Mouse (Mus musculus): Measurements from ENCODE around the gene Rsph1. TPM values are rescaled to one million over a fixed set of nuclear protein-coding genes. Genes with fewer than 3 reads are reported as not detected.

Rsph1 gene
- total and polyA plus RNA-seq, 3 experiments, result not detected

DNA sequence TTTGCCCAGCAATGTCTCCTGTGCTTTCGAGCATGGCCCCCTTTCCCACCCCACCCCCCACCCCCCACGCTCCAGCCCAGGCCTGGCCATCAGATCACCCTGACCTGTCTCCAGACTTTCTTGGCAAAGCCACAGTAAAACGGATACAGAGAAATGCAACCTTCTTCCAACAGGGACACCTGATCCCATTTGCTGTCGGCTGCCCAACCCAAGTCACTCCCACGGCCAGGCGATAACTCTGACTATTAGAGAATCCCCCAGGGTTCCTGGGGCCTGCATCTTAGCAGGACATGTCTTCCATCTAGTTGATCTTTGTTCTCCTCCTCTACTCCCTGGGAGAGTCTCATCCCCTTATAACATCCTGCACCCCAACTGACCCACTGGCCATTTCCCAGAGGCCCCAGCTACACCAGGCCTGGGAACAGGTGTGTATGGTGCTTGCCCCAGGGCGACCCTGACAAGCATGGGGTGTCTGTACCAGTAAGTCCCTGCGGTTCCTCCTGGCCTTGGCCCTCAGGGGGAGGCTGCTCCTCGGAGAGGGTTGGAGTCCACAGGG is 18.8 kb downstream of the Rsph1 start:
- TF ChIP-seq TBP (conservative IDR thresholded peaks at IDR 0.05; ENCODE audit: low read depth, low read length) (no peak), ELF1 (IDR thresholded peaks at IDR 0.05; ENCODE audit: low read depth, low read length) (no peak), BHLHE40 (IDR thresholded peaks at IDR 0.05; ENCODE audit: low read depth, low read length) (no peak), MAFK (IDR thresholded peaks at IDR 0.05; ENCODE audit: insufficient replicate concordance, low read length) (no peak), MAZ (IDR thresholded peaks at IDR 0.05; ENCODE audit: low read depth, low read length) (no peak)
- no peak overlapping the region for H3K9ac ChIP-seq (ENCODE audit: insufficient read depth, low read depth)
- H3K9me3 ChIP-seq (replicated peaks; ENCODE audit: low read length), result peaks cover 7% of the 10 kb centered on the region
- in situ Hi-C loops (cut with MboI; ENCODE audit: low pct_ligation_motif_present, low pct_unique_long_range_greater_than_20kb, low sequenced_read_pairs) (no loop called here), dilution Hi-C loops (cut with MboI; ENCODE audit: extremely low pct_ligation_motif_present, extremely low pct_unique_long_range_greater_than_20kb, low sequenced_read_pairs) (no loop called here)
- no peak overlapping the region for H3K27ac ChIP-seq (ENCODE audit: insufficient read depth, low read depth)
- no peaks in the 10 kb centered on the region for H3K36me3 ChIP-seq (replicated peaks in 1 of 2; ENCODE audit: control insufficient read depth in 1 of 2, insufficient read depth in 1 of 2, low read length in 1 of 2)
- H3K27me3 ChIP-seq (replicated peaks), result peaks cover 17% of the 10 kb centered on the region
- no peak overlapping the region for H3K4me3 ChIP-seq (replicated peaks in 1 of 3; ENCODE audit: low read depth in 2 of 3, low read length in 2 of 3, poor library complexity in 1 of 3)
- DNase-seq (ENCODE audit: extremely low read depth), result no peak
- H3K79me2 ChIP-seq (replicated peaks; ENCODE audit: control insufficient read depth, extremely low read depth, insufficient read depth, poor library complexity, severe bottlenecking), result no peaks in the 10 kb centered on the region
- no peak overlapping the region for H3K4me2 ChIP-seq (ENCODE audit: insufficient read depth, low read depth, poor library complexity, severe bottlenecking)
- H3K4me1 ChIP-seq (ENCODE audit: control insufficient read depth in 1 of 2, insufficient read depth in 2 of 2), result peaks cover 16 to 53% of the 10 kb centered on the region in 2 experiments

DNA sequence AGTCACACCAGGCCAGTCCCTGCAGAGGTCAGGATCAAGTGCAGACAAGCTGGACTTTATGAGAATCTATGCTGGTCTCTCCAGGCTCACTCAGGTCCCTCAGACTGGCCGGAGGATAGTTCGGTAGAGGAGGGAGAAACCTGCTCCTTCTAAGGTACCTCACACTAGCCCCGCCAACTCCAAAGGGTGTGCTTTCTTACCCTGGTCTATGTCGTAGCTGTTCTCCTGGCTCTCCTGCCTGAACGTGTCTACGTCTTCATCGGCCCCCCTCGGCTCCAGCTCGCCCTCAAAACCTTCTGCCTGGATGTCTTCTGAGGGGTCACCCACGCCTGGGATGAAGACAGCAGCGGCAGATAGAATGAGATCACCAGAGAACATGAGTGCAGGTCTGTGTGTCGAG is 19.3 kb downstream of the Rsph1 start:
- peaks cover 16 to 53% of the 10 kb centered on the region in 2 experiments for H3K4me1 ChIP-seq (ENCODE audit: control insufficient read depth in 1 of 2, insufficient read depth in 2 of 2)
- no peak for TF ChIP-seq POLR2A (IDR thresholded peaks at IDR 0.05; ENCODE audit: low read depth, low read length)
- TF ChIP-seq TBP (conservative IDR thresholded peaks at IDR 0.05; ENCODE audit: low read depth, low read length), result no peak
- TF ChIP-seq USF2 (conservative IDR thresholded peaks at IDR 0.05; ENCODE audit: low read depth, low read length), result no peak
- TF ChIP-seq ELF1 (IDR thresholded peaks at IDR 0.05; ENCODE audit: low read depth, low read length), result no peak
- no peak for TF ChIP-seq SIN3A (IDR thresholded peaks at IDR 0.05; ENCODE audit: low read length)
- TF ChIP-seq HCFC1 (IDR thresholded peaks at IDR 0.05; ENCODE audit: low read depth, low read length), result no peak
- no peak for TF ChIP-seq ZMIZ1 (IDR thresholded peaks at IDR 0.05; ENCODE audit: low read depth, low read length)
- no peak for TF ChIP-seq MYC (IDR thresholded peaks at IDR 0.05; ENCODE audit: low read depth, low read length)
- no peak for TF ChIP-seq ZKSCAN1 (IDR thresholded peaks at IDR 0.05; ENCODE audit: borderline replicate concordance, low read depth, low read length)
- no peak for TF ChIP-seq SMC3 (IDR thresholded peaks at IDR 0.05; ENCODE audit: low read depth, low read length)
- TF ChIP-seq IRF4 (IDR thresholded peaks at IDR 0.05; ENCODE audit: low read depth, low read length), result no peak
- no peak overlapping the region for H3K4me3 ChIP-seq (replicated peaks in 1 of 3; ENCODE audit: low read depth in 2 of 3, low read length in 2 of 3, poor library complexity in 1 of 3)
- no peaks in the 10 kb centered on the region for H3K79me2 ChIP-seq (replicated peaks; ENCODE audit: control insufficient read depth, extremely low read depth, insufficient read depth, poor library complexity, severe bottlenecking)
- no peak overlapping the region for H3K27ac ChIP-seq (ENCODE audit: insufficient read depth, low read depth)
- no peak overlapping the region for H3K9ac ChIP-seq (ENCODE audit: insufficient read depth, low read depth)
- H3K9me3 ChIP-seq (replicated peaks; ENCODE audit: low read length), result peaks cover 7% of the 10 kb centered on the region
- dilution Hi-C loops (cut with MboI; ENCODE audit: extremely low pct_ligation_motif_present, extremely low pct_unique_long_range_greater_than_20kb, low sequenced_read_pairs), result no loop called here
- peaks cover 17% of the 10 kb centered on the region for H3K27me3 ChIP-seq (replicated peaks)
- DNase-seq (ENCODE audit: extremely low read depth), result no peak
- in situ Hi-C loops (cut with MboI; ENCODE audit: low pct_ligation_motif_present, low pct_unique_long_range_greater_than_20kb, low sequenced_read_pairs), result no loop called here
- H3K36me3 ChIP-seq (replicated peaks in 1 of 2; ENCODE audit: control insufficient read depth in 1 of 2, insufficient read depth in 1 of 2, low read length in 1 of 2), result no peaks in the 10 kb centered on the region
- H3K4me2 ChIP-seq (ENCODE audit: insufficient read depth, low read depth, poor library complexity, severe bottlenecking), result no peak overlapping the region

DNA sequence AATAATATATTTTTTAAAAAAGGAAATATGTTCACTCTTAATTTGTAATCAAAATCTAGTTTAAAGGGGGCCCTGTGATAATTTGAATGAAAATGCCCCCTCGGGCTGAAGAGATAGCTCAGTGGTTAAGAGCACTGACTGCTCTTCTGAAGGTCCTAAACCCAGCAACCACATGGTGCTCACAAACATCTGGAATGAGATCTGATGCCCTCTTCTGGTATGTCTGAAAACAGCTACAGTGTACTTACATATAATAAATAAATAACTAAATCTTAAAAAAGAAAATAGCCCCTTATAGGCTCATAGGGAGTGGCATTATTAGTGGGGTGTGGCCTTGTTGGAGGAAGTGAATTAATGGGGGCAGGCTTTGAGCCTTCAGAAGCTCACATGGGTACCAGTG is 20.0 kb downstream of the Rsph1 start:
- no peak overlapping the region for H3K9ac ChIP-seq (ENCODE audit: insufficient read depth, low read depth)
- H3K27ac ChIP-seq (ENCODE audit: insufficient read depth, low read depth), result no peak overlapping the region
- H3K79me2 ChIP-seq (replicated peaks; ENCODE audit: control insufficient read depth, extremely low read depth, insufficient read depth, poor library complexity, severe bottlenecking), result no peaks in the 10 kb centered on the region
- in situ Hi-C loops (cut with MboI; ENCODE audit: low pct_ligation_motif_present, low pct_unique_long_range_greater_than_20kb, low sequenced_read_pairs) (no loop called here), dilution Hi-C loops (cut with MboI; ENCODE audit: extremely low pct_ligation_motif_present, extremely low pct_unique_long_range_greater_than_20kb, low sequenced_read_pairs) (no loop called here)
- no peak overlapping the region for H3K4me2 ChIP-seq (ENCODE audit: insufficient read depth, low read depth, poor library complexity, severe bottlenecking)
- H3K36me3 ChIP-seq (replicated peaks in 1 of 2; ENCODE audit: control insufficient read depth in 1 of 2, insufficient read depth in 1 of 2, low read length in 1 of 2), result no peaks in the 10 kb centered on the region
- peaks cover 16 to 48% of the 10 kb centered on the region in 2 experiments for H3K4me1 ChIP-seq (ENCODE audit: control insufficient read depth in 1 of 2, insufficient read depth in 2 of 2)
- DNase-seq (ENCODE audit: extremely low read depth), result no peak
- no peak overlapping the region for H3K4me3 ChIP-seq (replicated peaks in 1 of 3; ENCODE audit: low read depth in 2 of 3, low read length in 2 of 3, poor library complexity in 1 of 3)
- peaks cover 24% of the 10 kb centered on the region for H3K27me3 ChIP-seq (replicated peaks)
- peaks cover 7% of the 10 kb centered on the region for H3K9me3 ChIP-seq (replicated peaks; ENCODE audit: low read length)
- no peak for TF ChIP-seq BHLHE40 (IDR thresholded peaks at IDR 0.05; ENCODE audit: low read depth, low read length)
- no peak for TF ChIP-seq TCF12 (IDR thresholded peaks at IDR 0.05; ENCODE audit: low read depth, low read length)
- no peak for TF ChIP-seq SIN3A (IDR thresholded peaks at IDR 0.05; ENCODE audit: low read length)
- TF ChIP-seq JUN (IDR thresholded peaks at IDR 0.05; ENCODE audit: insufficient read depth, low read depth, low read length), result no peak
- no peak for TF ChIP-seq GABPA (IDR thresholded peaks at IDR 0.05; ENCODE audit: insufficient replicate concordance, low read depth, low read length)
- peak in 1 of 2 experiments; percentile 32; a peak in 2 of 4 replicates for TF ChIP-seq CTCF (conservative IDR thresholded peaks at IDR 0.05 in 1 of 2, IDR thresholded peaks at IDR 0.05 in 1 of 2; ENCODE audit: low read depth in 2 of 2, low read length in 2 of 2)
- TF ChIP-seq KAT2A (IDR thresholded peaks at IDR 0.05; ENCODE audit: insufficient replicate concordance, low read length), result no peak
- TF ChIP-seq CHD2 (IDR thresholded peaks at IDR 0.05; ENCODE audit: low read length), result no peak
- TF ChIP-seq ZMIZ1 (IDR thresholded peaks at IDR 0.05; ENCODE audit: low read depth, low read length), result no peak
- no peak for TF ChIP-seq HCFC1 (IDR thresholded peaks at IDR 0.05; ENCODE audit: low read depth, low read length)
- TF ChIP-seq CHD1 (IDR thresholded peaks at IDR 0.05; ENCODE audit: low read depth, low read length), result no peak
- no peak for TF ChIP-seq MAZ (IDR thresholded peaks at IDR 0.05; ENCODE audit: low read depth, low read length)
- no peak for TF ChIP-seq UBTF (IDR thresholded peaks at IDR 0.05; ENCODE audit: low read depth, low read length)
- no peak for TF ChIP-seq NRF1 (IDR thresholded peaks at IDR 0.05; ENCODE audit: low read depth, low read length)
- TF ChIP-seq RCOR1 (conservative IDR thresholded peaks at IDR 0.05; ENCODE audit: low read depth, low read length), result no peak
- no peak for TF ChIP-seq IRF4 (IDR thresholded peaks at IDR 0.05; ENCODE audit: low read depth, low read length)
- peak; percentile 8; the same call in 1 of the 2 replicates for TF ChIP-seq SMC3 (IDR thresholded peaks at IDR 0.05; ENCODE audit: low read depth, low read length)
- no peak for TF ChIP-seq MAFK (IDR thresholded peaks at IDR 0.05; ENCODE audit: insufficient replicate concordance, low read length)
